Mouse (Mus musculus) CH12.LX (cell line): ENCODE data around the gene Ap5z1. TPM values are rescaled to one million over a fixed set of nuclear protein-coding genes. Genes with fewer than 3 reads are reported as not detected.

ENCODE experiments used
- DNase-seq: peaks from one replicate; pipeline ENCODE4 v3.0.0-alpha.2; 2013; ENCODE audit errors: extremely low read depth
- H3K27ac ChIP-seq: 2 replicates; pipeline ENCODE4 v1.5.1; 2012; ENCODE audit warnings: low read depth, mild to moderate bottlenecking, control low read depth, moderate library complexity; ENCODE audit not compliant: insufficient read depth
- H3K27me3 ChIP-seq: replicated peaks from 2 replicates; pipeline ENCODE3; 2012; ENCODE audit warnings: inconsistent platforms
- H3K36me3 ChIP-seq, 2 experiments: replicated peaks in 1 of 2; 2 replicates each; pipeline versions ENCODE3 to v1.6.1; 2012; ENCODE audit warnings: inconsistent platforms in 1 of 2, low read length in 1 of 2, mild to moderate bottlenecking in 1 of 2, mixed read lengths in 1 of 2, moderate library complexity in 1 of 2; ENCODE audit not compliant: control insufficient read depth in 1 of 2, insufficient read depth in 1 of 2
- H3K4me1 ChIP-seq, 2 experiments: 2 replicates each; pipeline ENCODE4 v1.6.1; 2012; ENCODE audit warnings: inconsistent platforms in 1 of 2, moderate library complexity in 1 of 2; ENCODE audit not compliant: insufficient read depth in 2 of 2, control insufficient read depth in 1 of 2
- H3K4me2 ChIP-seq: 2 replicates; pipeline ENCODE4 v1.6.1; 2012; ENCODE audit warnings: low read depth, mild to moderate bottlenecking, control low read depth; ENCODE audit not compliant: poor library complexity, insufficient read depth, severe bottlenecking
- H3K4me3 ChIP-seq, 3 experiments: fragments of 150-350 bp in 1 of 3; sonication (generic) in 1 of 3; replicated peaks in 1 of 3; 2 replicates each; pipeline versions ENCODE3 to v1.5.1; 2011 to 2012; ENCODE audit warnings: low read depth in 2 of 3, low read length in 2 of 3, mild to moderate bottlenecking in 2 of 3, moderate library complexity in 2 of 3, control low read depth in 1 of 3, improper control_type of control experiment in 1 of 3, inconsistent platforms in 1 of 3, mixed read lengths in 1 of 3; ENCODE audit not compliant: poor library complexity in 1 of 3
- H3K79me2 ChIP-seq: replicated peaks from 2 replicates; pipeline ENCODE4 v1.6.1; 2012; ENCODE audit warnings: mild to moderate bottlenecking, moderate library complexity; ENCODE audit not compliant: control insufficient read depth, poor library complexity, insufficient read depth, severe bottlenecking; ENCODE audit errors: extremely low read depth
- H3K9ac ChIP-seq: 2 replicates; pipeline ENCODE4 v1.6.1; 2012; ENCODE audit warnings: low read depth, mild to moderate bottlenecking, control low read depth, moderate library complexity; ENCODE audit not compliant: insufficient read depth
- H3K9me3 ChIP-seq: replicated peaks from 2 replicates; pipeline ENCODE3; 2012; ENCODE audit warnings: low read length, inconsistent platforms, mixed read lengths
- CHD2 ChIP-seq: IDR thresholded peaks from 2 replicates; pipeline ENCODE4 v1.6.1; 2011; ENCODE audit warnings: low read length, improper control_type of control experiment
- CTCF ChIP-seq, 2 experiments: IDR thresholded peaks in 1 of 2; conservative IDR thresholded peaks in 1 of 2; 2 replicates each; pipeline ENCODE4 v1.5.1; 2011 to 2012; ENCODE audit warnings: low read depth in 2 of 2, low read length in 2 of 2, improper control_type of control experiment in 1 of 2, inconsistent platforms in 1 of 2, mild to moderate bottlenecking in 1 of 2, moderate library complexity in 1 of 2
- EP300 ChIP-seq: IDR thresholded peaks from 2 replicates; pipeline ENCODE4 v1.6.1; 2011; ENCODE audit warnings: low read length, improper control_type of control experiment
- ETS1 ChIP-seq: conservative IDR thresholded peaks from 2 replicates; pipeline ENCODE4 v1.6.1; 2012; ENCODE audit warnings: low read depth, mild to moderate bottlenecking, inconsistent platforms, low read length, improper control_type of control experiment, moderate library complexity
- GABPA ChIP-seq: IDR thresholded peaks from 2 replicates; pipeline ENCODE4 v1.6.1; 2012; ENCODE audit warnings: low read depth, low read length, improper control_type of control experiment, inconsistent platforms; ENCODE audit not compliant: insufficient replicate concordance
- JUND ChIP-seq: conservative IDR thresholded peaks from 2 replicates; pipeline ENCODE4 v1.6.1; 2011; ENCODE audit warnings: low read depth, low read length, improper control_type of control experiment
- KAT2A ChIP-seq: IDR thresholded peaks from 2 replicates; pipeline ENCODE4 v1.6.1; 2012; ENCODE audit warnings: low read length, improper control_type of control experiment, inconsistent platforms; ENCODE audit not compliant: insufficient replicate concordance
- MAFK ChIP-seq: IDR thresholded peaks from 2 replicates; pipeline ENCODE4 v1.6.1; 2011; ENCODE audit warnings: low read length, improper control_type of control experiment; ENCODE audit not compliant: insufficient replicate concordance
- MAX ChIP-seq: IDR thresholded peaks from 2 replicates; pipeline ENCODE4 v1.6.1; 2011; ENCODE audit warnings: low read length, improper control_type of control experiment
- MAZ ChIP-seq: IDR thresholded peaks from 2 replicates; pipeline ENCODE4 v1.6.1; 2012; ENCODE audit warnings: low read depth, mild to moderate bottlenecking, inconsistent platforms, low read length, improper control_type of control experiment, moderate library complexity
- MXI1 ChIP-seq: IDR thresholded peaks from 2 replicates; pipeline ENCODE4 v1.6.1; 2011; ENCODE audit warnings: mild to moderate bottlenecking, low read depth, low read length, improper control_type of control experiment
- NELFE ChIP-seq: IDR thresholded peaks from 2 replicates; pipeline ENCODE4 v1.6.1; 2011; ENCODE audit warnings: low read depth, low read length, improper control_type of control experiment
- NRF1 ChIP-seq: IDR thresholded peaks from 2 replicates; pipeline ENCODE4 v1.6.1; 2014; ENCODE audit warnings: low read depth, mild to moderate bottlenecking, inconsistent platforms, low read length, improper control_type of control experiment, moderate library complexity
- PAX5 ChIP-seq: IDR thresholded peaks from 2 replicates; pipeline ENCODE4 v1.6.1; 2012; ENCODE audit warnings: low read length, inconsistent platforms, mixed read lengths
- POLR2A ChIP-seq: IDR thresholded peaks from 2 replicates; pipeline ENCODE4 v1.6.1; 2011; ENCODE audit warnings: low read depth, mild to moderate bottlenecking, improper control_type of control experiment, low read length
- POLR2AphosphoS2 ChIP-seq: IDR thresholded peaks from 2 replicates; pipeline ENCODE4 v1.6.1; 2011; ENCODE audit warnings: low read depth, low read length, improper control_type of control experiment
- RAD21 ChIP-seq: IDR thresholded peaks from 2 replicates; pipeline ENCODE4 v1.6.1; 2011; ENCODE audit warnings: low read depth, mild to moderate bottlenecking, low read length, improper control_type of control experiment, moderate library complexity
- SIN3A ChIP-seq: IDR thresholded peaks from 2 replicates; pipeline ENCODE4 v1.6.1; 2012; ENCODE audit warnings: low read length, improper control_type of control experiment, inconsistent platforms
- SMC3 ChIP-seq: IDR thresholded peaks from 2 replicates; pipeline ENCODE4 v1.6.1; 2011; ENCODE audit warnings: low read depth, low read length, improper control_type of control experiment
- TCF12 ChIP-seq: IDR thresholded peaks from 2 replicates; pipeline ENCODE4 v1.6.1; 2014; ENCODE audit warnings: low read depth, mild to moderate bottlenecking, inconsistent platforms, low read length, improper control_type of control experiment
- UBTF ChIP-seq: IDR thresholded peaks from 2 replicates; pipeline ENCODE4 v1.6.1; 2012; ENCODE audit warnings: low read depth, mild to moderate bottlenecking, inconsistent platforms, low read length, improper control_type of control experiment, moderate library complexity
- USF1 ChIP-seq: IDR thresholded peaks from 2 replicates; pipeline ENCODE4 v1.6.1; 2014; ENCODE audit warnings: low read depth, mild to moderate bottlenecking, inconsistent platforms, low read length, improper control_type of control experiment
- ZKSCAN1 ChIP-seq: IDR thresholded peaks from 2 replicates; pipeline ENCODE4 v1.6.1; 2012; ENCODE audit warnings: low read depth, inconsistent platforms, low read length, improper control_type of control experiment, borderline replicate concordance
- ZMIZ1 ChIP-seq: IDR thresholded peaks from 2 replicates; pipeline ENCODE4 v1.6.1; 2012; ENCODE audit warnings: low read depth, mild to moderate bottlenecking, inconsistent platforms, low read length, improper control_type of control experiment
- dilution Hi-C: fragments of 300-500 bp; cut with MboI; formaldehyde crosslinking; loops from 2 replicates; pipeline ENCODE4 v1.14.3; 2020; ENCODE audit warnings: low sequenced_read_pairs; ENCODE audit not compliant: extremely low pct_unique_long_range_greater_than_20kb, extremely low pct_ligation_motif_present
- in situ Hi-C: fragments of 300-500 bp; cut with MboI; formaldehyde crosslinking; loops from 3 replicates; pipeline ENCODE4 v1.14.3; 2019; ENCODE audit warnings: low sequenced_read_pairs, low pct_ligation_motif_present, low pct_unique_long_range_greater_than_20kb, mixed read lengths
- polyA plus RNA-seq: library from polyadenylated mRNA; unstranded; fragments of >175 nt; gene quantifications from 2 replicates; pipeline ENCODE4 v1.2.1, GENCODE M21; 2012; ENCODE audit warnings: low read depth; ENCODE audit not compliant: insufficient read length
- total RNA-seq, 2 experiments: library from RNA; depleted of rRNA; stranded (reverse); fragments of 300-350 nt in 1 of 2; fragments of >200 nt in 1 of 2; gene quantifications; 2 replicates each; pipeline ENCODE4 v1.2.3; 2012 to 2014

Ap5z1 gene
- total and polyA plus RNA-seq, 3 experiments, result 3.1 to 18.7 (median 11.3) TPM

GRCm38 (mm10) chr5:142477866-142478615, 14.3 kb downstream of the Ap5z1 start:
- dilution Hi-C loops, result no loop called here
- TF ChIP-seq SIN3A (no peak), JUND (no peak), MAX (no peak), POLR2A (no peak), MXI1 (no peak), TCF12 (no peak), GABPA (no peak), ETS1 (no peak), CHD2 (no peak), ZKSCAN1 (no peak), USF1 (no peak), PAX5 (no peak), MAFK (no peak), ZMIZ1 (no peak), POLR2AphosphoS2 (no peak), KAT2A (no peak), EP300 (no peak), MAZ (no peak), UBTF (no peak), NELFE (no peak)

GRCm38 (mm10) chr5:142478829-142479435, 15.2 kb downstream of the Ap5z1 start:
- peaks cover 32 to 51% of the 10 kb centered on the region in 2 experiments for H3K36me3 ChIP-seq
- no peaks in the 10 kb centered on the region for H3K9me3 ChIP-seq
- no peak overlapping the region for H3K27ac ChIP-seq
- dilution Hi-C loops, result no loop called here
- H3K27me3 ChIP-seq, result no peaks in the 10 kb centered on the region
- peak; percentile 60 for TF ChIP-seq RAD21
- TF ChIP-seq CTCF (conservative IDR thresholded peaks at IDR 0.05 in 1 of 2, IDR thresholded peaks at IDR 0.05 in 1 of 2; ENCODE audit: low read depth in 2 of 2, low read length in 2 of 2), result peak; percentile 78 to 81
- 0 out of 2 replicates have a peak, but pooled peaks have one; percentile 17 for TF ChIP-seq NRF1
- peak; percentile 53 for TF ChIP-seq SMC3
- no peak for TF ChIP-seq POLR2A
- in situ Hi-C loops, result no loop called here
- no peak overlapping the region for H3K9ac ChIP-seq
- no peaks in the 10 kb centered on the region for H3K79me2 ChIP-seq
- H3K4me3 ChIP-seq, result no peak overlapping the region
- peak; percentile 71 for DNase-seq
- no peaks in the 10 kb centered on the region for H3K4me1 ChIP-seq
- H3K4me2 ChIP-seq, result no peak overlapping the region

More at GRCm38 (mm10) chr5:142477866-142478615, 14.3 kb downstream of the Ap5z1 start:
- Histone ChIP-seq H3K9me3 (no peaks in the 10 kb centered on the region), H3K9ac (no peak overlapping the region), H3K36me3 (peaks cover 37 to 60% of the 10 kb centered on the region in 2 experiments), H3K4me3 (no peak overlapping the region), H3K27me3 (no peaks in the 10 kb centered on the region), H3K79me2 (no peaks in the 10 kb centered on the region), H3K4me1 (no peaks in the 10 kb centered on the region), H3K4me2 (no peak overlapping the region), H3K27ac (no peak overlapping the region)
- in situ Hi-C loops, result no loop called here
- no peak for DNase-seq
